Mouse (Mus musculus) thymus, adult 2 months (tissue): ENCODE measurements around the gene Arrb2. TPM values are rescaled to one million over a fixed set of nuclear protein-coding genes. Genes with fewer than 3 reads are reported as not detected.
"Not testable (repeated sequence)": the region's sequence is repeated elsewhere in the genome, so short reads cannot be mapped to it uniquely, and the experiment has no call there.

ENCODE experiments used
- DNase-seq: peaks from one replicate; pipeline ENCODE4 v3.0.0; 2021
- H3K27ac ChIP-seq: fragments of 200-500 bp; 2 replicates; pipeline ENCODE4 v1.5.1; 2012; ENCODE audit warnings: low read length, control low read depth; ENCODE audit not compliant: control insufficient read depth, insufficient read depth
- H3K27me3 ChIP-seq: fragments of 200-500 bp; 2 replicates; pipeline ENCODE4 v1.6.1; 2012; ENCODE audit warnings: mild to moderate bottlenecking, low read length, moderate library complexity, mixed read lengths; ENCODE audit not compliant: control insufficient read depth, insufficient read depth
- H3K36me3 ChIP-seq: fragments of 200-500 bp; 2 replicates; pipeline ENCODE4 v1.6.1; 2012; ENCODE audit warnings: mild to moderate bottlenecking, low read length, moderate library complexity; ENCODE audit not compliant: control insufficient read depth, insufficient read depth
- H3K4me1 ChIP-seq: fragments of 200-500 bp; replicated peaks from 2 replicates; pipeline ENCODE4 v1.6.1; 2012; ENCODE audit warnings: low read length; ENCODE audit not compliant: control insufficient read depth, insufficient read depth
- H3K4me3 ChIP-seq: fragments of 200-500 bp; 2 replicates; pipeline ENCODE4 v1.5.1; 2012; ENCODE audit warnings: mild to moderate bottlenecking, low read length, control low read depth, moderate library complexity; ENCODE audit not compliant: control insufficient read depth, insufficient read depth
- CTCF ChIP-seq: fragments of 200-500 bp; IDR thresholded peaks from 2 replicates; pipeline ENCODE4 v1.5.1; 2012; ENCODE audit warnings: mild to moderate bottlenecking, control low read depth, low read length, moderate library complexity, borderline replicate concordance; ENCODE audit not compliant: control insufficient read depth, poor library complexity, insufficient read depth; ENCODE audit errors: extremely low read depth
- POLR2A ChIP-seq: fragments of 200-500 bp; IDR thresholded peaks from 2 replicates; pipeline ENCODE4 v1.6.1; 2012; ENCODE audit warnings: mild to moderate bottlenecking, low read length, control low read depth, moderate library complexity; ENCODE audit not compliant: control insufficient read depth, poor library complexity, insufficient read depth; ENCODE audit errors: extremely low read depth
- WGBS: fragments of 180-500 bp; shearing (Covaris S2); methylation state at CpG from one replicate; pipeline ENCODE4 v1.1.7; 2018; 5-methylcytosine and 5-hydroxymethylcytosine counted together
- polyA plus RNA-seq: library from polyadenylated mRNA; depleted of rRNA; stranded (reverse); fragments of >200 nt; gene quantifications from 2 replicates; pipeline ENCODE4 v1.2.3, GENCODE M21; 2012

Arrb2 gene
- polyA plus RNA-seq, 1 experiment = 220 TPM

DNA sequence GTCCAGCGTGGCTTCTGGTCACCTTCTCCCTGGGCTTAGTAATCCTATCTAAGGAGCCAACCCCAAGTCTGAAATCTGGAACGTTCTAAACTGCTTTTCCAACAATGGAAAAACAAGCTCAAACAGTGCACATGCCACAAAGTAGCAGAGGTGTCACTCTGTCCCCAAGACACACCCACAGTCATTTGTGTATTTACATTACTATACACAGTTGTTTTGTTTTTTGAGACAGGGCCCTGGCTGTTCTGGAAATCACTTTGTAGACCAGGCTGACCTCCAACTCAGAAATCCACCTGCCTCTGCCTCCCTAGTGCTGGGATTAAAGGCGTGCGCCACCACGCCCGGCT lies 22.2 kb upstream of the Arrb2 start:
- H3K36me3 ChIP-seq = no peaks in the 10 kb centered on the region
- TF ChIP-seq POLR2A (no peak), CTCF (no peak)
- H3K4me1 ChIP-seq = peaks cover 10% of the 10 kb centered on the region
- no peaks in the 10 kb centered on the region for H3K27me3 ChIP-seq
- DNase-seq = no peak
- 23% methylated on average over 6 of the region's 6 CpGs for WGBS
- peak overlapping the region; percentile 57 for H3K4me3 ChIP-seq
- H3K27ac ChIP-seq = no peak overlapping the region

DNA sequence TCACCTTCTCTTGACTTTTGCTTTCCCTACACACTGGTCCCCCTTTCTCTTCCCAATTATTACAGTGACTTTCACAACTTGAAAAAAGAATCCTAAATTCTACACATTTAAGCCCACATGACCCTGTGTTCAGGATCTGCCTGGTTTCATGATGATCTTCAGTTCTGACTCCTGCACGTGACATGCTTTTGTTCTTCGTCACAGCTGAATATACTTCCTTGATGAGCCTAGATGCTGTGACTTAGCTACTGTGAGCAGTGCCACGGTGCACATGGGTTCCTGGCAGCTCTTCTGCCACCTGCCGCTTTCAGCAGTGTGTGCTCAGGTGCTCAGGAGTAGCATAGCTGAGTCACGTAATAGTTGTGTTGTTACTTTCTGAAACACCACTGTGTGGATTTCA lies 19.8 kb upstream of the Arrb2 start:
- DNase-seq = no peak
- Histone ChIP-seq H3K4me3 (no peak overlapping the region), H3K27ac (no peak overlapping the region), H3K36me3 (no peaks in the 10 kb centered on the region), H3K27me3 (no peaks in the 10 kb centered on the region), H3K4me1 (peaks cover 10% of the 10 kb centered on the region)
- no peak for TF ChIP-seq CTCF
- TF ChIP-seq POLR2A = no peak
- WGBS = 90% methylated on average over 5 of the region's 5 CpGs

DNA sequence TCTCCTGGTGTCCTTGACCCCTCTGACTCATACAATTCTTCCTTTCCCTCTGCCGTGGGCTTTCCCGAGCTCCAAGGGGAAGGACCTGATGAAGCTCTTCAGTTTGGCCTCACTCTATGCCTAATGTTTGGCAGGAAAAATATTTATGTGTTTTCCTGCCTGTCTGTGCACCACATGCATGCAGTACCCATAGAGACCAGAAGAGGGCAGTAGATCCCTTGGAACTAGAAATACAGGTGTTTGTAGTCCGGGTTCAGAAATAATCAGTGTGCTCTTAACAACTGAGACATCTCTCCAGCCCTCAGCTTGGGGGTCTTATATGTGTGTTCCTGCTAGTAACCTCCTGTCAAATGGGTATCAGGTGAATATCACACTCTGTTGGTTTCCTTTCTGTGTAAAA lies 18.5 kb upstream of the Arrb2 start:
- 1% methylated on average over 3 of the region's 3 CpGs for WGBS
- peaks cover 7% of the 10 kb centered on the region for H3K4me1 ChIP-seq
- no peak overlapping the region for H3K4me3 ChIP-seq
- TF ChIP-seq CTCF (no peak), POLR2A (no peak)
- H3K27ac ChIP-seq = no peak overlapping the region
- peak; percentile 86 for DNase-seq
- no peaks in the 10 kb centered on the region for H3K36me3 ChIP-seq
- H3K27me3 ChIP-seq = no peaks in the 10 kb centered on the region

DNA sequence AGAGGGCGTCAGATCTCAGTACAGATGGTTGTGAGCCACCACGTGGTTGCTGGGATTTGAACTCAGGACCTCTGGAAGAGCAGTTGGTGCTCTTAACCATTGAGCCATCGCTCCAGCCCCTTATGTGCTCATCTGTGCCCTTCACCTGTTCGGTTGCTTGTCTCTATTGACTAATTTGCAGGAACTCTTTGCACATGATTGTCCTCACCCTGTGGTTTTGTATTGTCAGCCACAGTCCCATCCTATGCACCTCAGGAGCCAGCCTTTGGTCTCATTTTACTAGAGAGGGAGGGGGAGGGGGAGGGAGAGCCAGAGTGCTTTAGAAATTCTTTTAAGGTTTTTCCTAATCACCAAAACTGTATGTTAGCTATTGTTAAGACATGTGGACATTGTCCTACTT lies 14.2 kb upstream of the Arrb2 start:
- H3K4me1 ChIP-seq = no peaks in the 10 kb centered on the region
- WGBS = 57% methylated on average over 4 of the region's 4 CpGs
- no peaks in the 10 kb centered on the region for H3K27me3 ChIP-seq
- DNase-seq = no peak
- H3K27ac ChIP-seq = no peak overlapping the region
- H3K4me3 ChIP-seq = no peak overlapping the region
- no peak for TF ChIP-seq POLR2A
- no peak for TF ChIP-seq CTCF
- H3K36me3 ChIP-seq = no peaks in the 10 kb centered on the region

DNA sequence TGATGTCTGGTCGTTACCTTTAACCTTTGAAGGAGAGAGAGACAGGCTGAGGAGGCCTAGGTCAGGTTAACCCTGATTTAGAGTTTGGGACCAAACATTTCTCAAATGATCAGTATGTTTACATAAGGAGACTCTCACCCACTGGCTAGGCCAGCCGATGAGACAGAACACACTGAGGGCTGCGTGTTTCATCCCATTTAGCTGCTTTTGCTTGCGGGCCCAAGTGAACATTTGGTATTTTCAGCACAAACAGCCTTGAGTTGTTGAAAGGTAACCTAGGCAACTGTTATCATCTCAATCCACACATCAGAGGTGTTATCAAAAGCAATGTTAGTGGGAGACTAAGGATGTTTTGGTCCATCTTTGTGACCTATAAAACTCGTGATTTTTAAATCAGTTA lies 12.9 kb upstream of the Arrb2 start:
- no peaks in the 10 kb centered on the region for H3K4me1 ChIP-seq
- H3K27ac ChIP-seq = no peak overlapping the region
- no peak for TF ChIP-seq CTCF
- TF ChIP-seq POLR2A = no peak
- WGBS = 84% methylated on average over 5 of the region's 5 CpGs
- H3K36me3 ChIP-seq = no peaks in the 10 kb centered on the region
- H3K4me3 ChIP-seq = no peak overlapping the region
- no peaks in the 10 kb centered on the region for H3K27me3 ChIP-seq
- DNase-seq = no peak

DNA sequence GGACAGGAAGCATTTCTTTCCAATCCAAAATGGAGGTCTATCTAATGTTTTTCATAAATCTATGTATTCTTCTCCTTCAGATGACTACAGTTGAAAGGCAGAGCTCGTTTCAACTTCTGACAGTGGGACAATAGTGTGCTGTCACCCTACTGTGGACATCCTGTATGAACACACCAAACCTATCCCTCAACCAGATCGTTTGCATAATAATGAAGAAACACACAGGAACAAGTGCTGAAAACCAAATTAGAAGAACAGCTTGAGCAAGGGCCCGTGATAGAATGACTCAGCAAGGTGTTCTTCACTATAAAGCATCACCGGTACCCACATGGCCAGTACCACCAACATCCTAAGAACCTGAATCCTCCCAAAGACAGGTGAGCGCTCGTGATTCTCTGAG lies 5.8 kb upstream of the Arrb2 start:
- WGBS = 74% methylated on average over 6 of the region's 6 CpGs
- H3K4me1 ChIP-seq, H3K27ac ChIP-seq, DNase-seq, H3K4me3 ChIP-seq, H3K27me3 ChIP-seq, H3K36me3 ChIP-seq: not testable (repeated sequence)

DNA sequence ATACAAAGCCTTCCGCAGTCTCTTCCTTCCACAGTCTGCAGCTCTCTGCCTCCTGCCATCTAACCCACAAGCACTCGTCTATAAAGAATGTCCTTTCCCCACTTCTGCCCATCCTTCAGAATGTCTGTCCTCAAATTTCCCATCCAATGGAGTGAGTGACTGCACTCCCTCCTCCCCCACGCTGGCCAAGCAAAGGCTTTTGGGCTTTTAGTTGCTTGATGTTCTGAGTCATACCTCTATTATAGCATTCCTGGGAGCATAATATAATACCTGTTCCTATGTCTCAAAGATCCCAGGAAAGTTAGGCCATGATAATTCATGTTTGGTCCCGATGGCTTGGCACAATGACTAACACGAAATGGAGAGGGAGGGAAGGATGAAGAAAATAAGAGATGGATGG lies 861 bp upstream of the Arrb2 start:
- H3K27ac ChIP-seq = no peak overlapping the region

More for the DNA sequence above, 861 bp upstream of the Arrb2 start:
- no peak for TF ChIP-seq POLR2A
- TF ChIP-seq CTCF = no peak
- H3K27me3 ChIP-seq = no peaks in the 10 kb centered on the region
- no peak for DNase-seq
- no peak overlapping the region for H3K4me3 ChIP-seq
- peaks cover 5% of the 10 kb centered on the region for H3K36me3 ChIP-seq
- WGBS = 60% methylated on average over 5 of the region's 5 CpGs
- peaks cover 36% of the 10 kb centered on the region for H3K4me1 ChIP-seq
